Mouse (Mus musculus) testis, adult 2 months (tissue): ENCODE measurements around the gene Supt6.

Experiments used
- CTCF ChIP-seq: fragments of 200-500 bp; IDR thresholded peaks from 2 replicates; pipeline ENCODE4 v1.5.1; 2012; ENCODE audit warnings: low read depth, mild to moderate bottlenecking, inconsistent platforms, low read length, moderate library complexity; ENCODE audit not compliant: control insufficient read depth, insufficient read depth, insufficient replicate concordance
- POLR2A ChIP-seq: fragments of 200-500 bp; IDR thresholded peaks from 2 replicates; pipeline ENCODE4 v1.6.1; 2012; ENCODE audit warnings: low read depth, mild to moderate bottlenecking, inconsistent platforms, low read length, moderate library complexity; ENCODE audit not compliant: control insufficient read depth

GRCm38 (mm10) chr11:78174506-78174905 is 71.3 kb downstream of the Supt6 start:
- no peak for TF ChIP-seq CTCF
- no peak for TF ChIP-seq POLR2A
